Mouse (Mus musculus) olfactory bulb, adult 2 months (tissue): ENCODE results near the gene Lgals1. TPM values are rescaled to one million over a fixed set of nuclear protein-coding genes. Genes with fewer than 3 reads are reported as not detected.

Source experiments
- H3K27ac ChIP-seq: fragments of 200-500 bp; 2 replicates; pipeline ENCODE4 v1.5.1; 2012; ENCODE audit warnings: low read depth, low read length; ENCODE audit not compliant: insufficient read depth
- H3K4me1 ChIP-seq: fragments of 200-500 bp; 2 replicates; pipeline ENCODE4 v1.6.1; 2012; ENCODE audit warnings: low read length; ENCODE audit not compliant: control insufficient read depth, insufficient read depth
- H3K4me3 ChIP-seq: fragments of 200-500 bp; 2 replicates; pipeline ENCODE4 v1.5.1; 2012; ENCODE audit warnings: mild to moderate bottlenecking, low read depth, low read length, moderate library complexity; ENCODE audit not compliant: insufficient read depth
- CTCF ChIP-seq: fragments of 200-500 bp; IDR thresholded peaks from 2 replicates; pipeline ENCODE4 v1.5.1; 2012; ENCODE audit warnings: low read depth, mild to moderate bottlenecking, low read length, moderate library complexity; ENCODE audit not compliant: insufficient read depth
- POLR2A ChIP-seq: fragments of 200-500 bp; IDR thresholded peaks from 2 replicates; pipeline ENCODE4 v1.6.1; 2012; ENCODE audit warnings: mild to moderate bottlenecking, low read depth, low read length, moderate library complexity; ENCODE audit not compliant: insufficient read depth
- WGBS: fragments of 180-500 bp; shearing (Covaris S2); methylation state at CpG from one replicate; pipeline ENCODE4 v1.1.7; 2018; 5-methylcytosine and 5-hydroxymethylcytosine counted together
- polyA plus RNA-seq: library from polyadenylated mRNA; stranded (reverse); fragments of >200 nt; gene quantifications from 2 replicates; pipeline ENCODE4 v1.2.4, GENCODE M21; 2012; ENCODE audit warnings: low replicate concordance; ENCODE audit not compliant: missing spikeins, insufficient read depth, insufficient read length

Gene Lgals1
- polyA plus RNA-seq, 1 experiment: not detected

DNA sequence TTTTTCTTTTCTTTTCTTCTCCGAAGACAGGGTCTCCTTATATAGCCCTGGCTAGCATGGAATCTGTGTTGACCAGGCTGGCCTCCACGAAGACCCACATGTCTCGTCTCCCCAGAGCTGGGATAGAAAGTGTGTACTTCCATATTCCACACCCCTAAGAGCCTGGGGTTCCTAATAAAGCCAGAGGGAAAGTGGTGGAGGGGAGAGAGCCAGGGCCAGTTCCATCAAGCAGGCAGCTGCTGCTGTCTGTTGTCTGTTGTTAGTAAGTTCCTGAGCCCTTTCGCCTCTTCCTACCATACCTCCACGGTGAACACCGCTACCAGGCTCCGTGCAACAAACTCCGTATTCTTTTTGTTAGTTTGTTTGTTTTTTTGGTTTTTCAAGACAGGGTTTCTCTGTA lies 2.0 kb downstream of the Lgals1 start:
- no peak overlapping the region for H3K4me3 ChIP-seq
- H3K4me1 ChIP-seq: peaks cover 33% of the 10 kb centered on the region
- 46% methylated on average over 8 of the region's 8 CpGs for WGBS
- TF ChIP-seq CTCF: no peak
- no peak for TF ChIP-seq POLR2A
- peak overlapping the region; percentile 6; the same call in 1 of the 2 replicates for H3K27ac ChIP-seq

DNA sequence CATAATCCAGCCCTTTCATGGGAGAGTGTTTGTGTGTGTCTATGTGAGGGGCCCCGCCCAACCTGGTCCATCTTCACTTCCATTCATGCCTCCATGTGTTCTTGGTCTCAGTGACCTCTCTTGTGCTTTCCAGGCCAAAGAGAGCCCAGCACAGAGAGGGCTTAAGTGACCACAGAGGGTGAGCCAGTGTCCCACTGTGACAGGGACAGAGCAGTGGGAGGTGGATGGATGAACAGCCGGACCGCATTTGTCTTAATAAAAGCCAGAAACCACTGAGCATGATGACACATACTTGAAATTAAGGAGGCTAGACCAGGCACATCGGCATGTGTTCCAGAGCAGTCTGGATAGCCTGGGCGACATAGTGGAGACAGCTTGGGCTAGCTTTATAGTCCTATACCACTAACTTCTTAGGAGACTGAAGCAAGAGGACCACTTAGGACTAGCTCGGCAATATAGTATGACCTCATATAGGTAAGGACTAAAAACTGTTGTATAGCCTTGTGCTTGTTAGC lies 3.7 kb downstream of the Lgals1 start:
- Histone ChIP-seq H3K4me1 (peaks cover 31% of the 10 kb centered on the region), H3K4me3 (no peak overlapping the region), H3K27ac (no peak overlapping the region)
- WGBS: 91% methylated on average over 6 of the region's 6 CpGs
- TF ChIP-seq CTCF (no peak), POLR2A (no peak)

DNA sequence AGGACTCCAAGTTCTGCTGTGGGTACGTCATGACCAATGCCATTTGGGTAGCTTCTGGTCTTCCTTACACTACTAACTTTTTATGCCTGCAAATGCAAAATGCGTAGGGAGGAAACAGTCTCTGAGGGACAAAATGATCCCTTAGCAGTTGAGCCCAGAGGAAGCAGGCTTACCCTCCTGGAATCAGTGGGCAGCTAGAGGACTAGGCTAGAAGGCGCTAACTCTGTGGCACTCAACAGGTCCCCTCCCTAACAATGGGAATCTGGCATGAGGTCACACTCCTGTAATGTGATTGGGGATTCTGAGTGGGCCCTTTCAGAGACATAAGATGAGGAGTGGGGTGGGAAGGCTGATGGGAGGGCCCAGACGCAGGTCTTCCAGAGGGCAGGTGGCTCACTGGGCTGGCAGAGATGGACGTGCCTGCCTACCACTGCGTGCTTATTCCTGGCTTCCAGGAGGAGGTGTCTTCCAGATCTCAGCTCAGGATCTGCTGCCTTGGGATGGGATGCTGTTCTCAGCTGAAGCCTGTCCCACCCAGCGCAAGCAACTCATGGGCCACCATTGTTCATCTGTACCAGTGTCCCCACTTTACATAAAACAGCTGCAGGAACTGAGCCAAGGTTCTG lies 4.4 kb downstream of the Lgals1 start:
- WGBS: 91% methylated on average over 7 of the region's 7 CpGs
- no peak overlapping the region for H3K27ac ChIP-seq
- H3K4me1 ChIP-seq: peaks cover 25% of the 10 kb centered on the region
- no peak overlapping the region for H3K4me3 ChIP-seq
- no peak for TF ChIP-seq CTCF
- no peak for TF ChIP-seq POLR2A

DNA sequence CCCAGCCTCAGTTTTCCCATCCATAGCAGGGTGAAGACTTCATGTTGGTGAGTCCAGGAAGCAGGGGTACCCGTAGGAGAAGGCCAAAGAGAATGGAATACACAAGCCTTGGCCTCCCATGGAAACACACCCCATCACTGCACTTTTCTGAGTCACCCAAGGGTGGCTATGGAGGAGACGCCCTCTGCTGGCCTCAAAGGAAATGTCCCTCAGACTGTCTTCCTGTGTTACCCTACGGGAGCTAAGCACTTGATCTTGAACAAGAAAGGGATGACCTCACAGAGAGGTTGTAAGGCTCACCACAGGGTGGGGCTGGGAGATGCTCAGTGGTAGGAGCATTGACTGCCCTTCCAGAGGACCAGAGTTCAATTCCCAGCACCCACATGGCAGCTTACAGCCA lies 5.1 kb downstream of the Lgals1 start:
- H3K4me3 ChIP-seq: no peak overlapping the region
- H3K27ac ChIP-seq: no peak overlapping the region
- no peak for TF ChIP-seq CTCF
- TF ChIP-seq POLR2A: no peak
- 17% methylated on average over 3 of the region's 3 CpGs for WGBS
- H3K4me1 ChIP-seq: peaks cover 23% of the 10 kb centered on the region

DNA sequence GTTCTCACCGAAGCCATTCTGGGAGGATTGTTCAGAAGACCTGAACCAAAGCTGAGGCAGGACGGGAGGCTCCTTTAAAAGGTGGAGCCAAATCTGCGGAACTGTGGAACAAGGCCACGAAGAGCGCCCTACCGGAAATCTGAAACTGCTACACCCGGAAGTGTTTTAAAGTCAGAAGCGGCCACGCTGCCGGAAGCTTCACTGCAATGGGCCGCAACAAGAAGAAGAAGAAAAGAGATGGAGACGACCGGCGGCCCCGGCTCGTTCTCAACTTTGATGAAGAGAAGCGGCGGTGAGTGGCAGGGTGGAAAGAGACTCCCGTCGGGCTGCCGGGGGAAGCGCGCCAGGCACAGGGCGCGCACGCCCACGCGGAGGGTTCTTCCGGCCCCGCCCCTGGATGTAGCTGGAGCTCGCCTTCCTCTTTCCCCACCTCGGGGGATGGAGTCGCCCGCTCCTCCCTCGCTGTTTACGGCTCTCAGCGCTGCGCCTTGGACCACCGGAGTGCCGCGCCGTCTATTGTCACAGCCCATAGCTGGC lies 8.3 kb downstream of the Lgals1 start, which contains the start of gene Nol12:
Nol12 (plus strand) TSS at position 150 of the 537 bp plus-strand sequence.
- Histone ChIP-seq H3K27ac (peak within 1 kb of the TSS; percentile 61; the same call in 1 of the 2 replicates), H3K4me3 (peak within 1 kb of the TSS; percentile 65), H3K4me1 (peaks cover 11% of the 10 kb centered on the region)
- TF ChIP-seq CTCF (no peak), POLR2A (peak; percentile 51)
- 0% methylated on average over 42 of the region's 42 CpGs for WGBS

DNA sequence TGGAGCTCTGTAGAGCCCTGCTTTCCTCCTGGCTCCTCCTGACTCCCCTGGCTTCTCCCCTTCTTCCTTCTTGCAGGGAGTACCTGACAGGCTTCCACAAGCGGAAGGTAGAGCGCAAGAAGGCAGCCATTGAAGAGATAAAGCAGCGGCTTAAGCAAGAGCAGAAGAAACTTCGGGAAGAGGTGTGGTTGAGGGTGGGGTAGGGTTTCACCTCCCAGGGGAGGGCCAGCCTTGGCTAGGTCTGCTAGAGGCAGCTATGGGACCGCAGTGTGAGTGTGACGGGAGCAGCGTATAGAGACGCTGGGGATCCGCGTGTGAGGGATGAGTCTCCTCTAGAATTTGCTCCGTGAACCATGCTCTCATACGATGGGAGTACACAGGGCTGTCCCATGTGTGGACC lies 9.9 kb downstream of the Lgals1 start:
- 91% methylated on average over 12 of the region's 12 CpGs for WGBS
- peaks cover 11% of the 10 kb centered on the region for H3K4me1 ChIP-seq
- no peak overlapping the region for H3K27ac ChIP-seq
- TF ChIP-seq POLR2A: no peak
- no peak for TF ChIP-seq CTCF
- H3K4me3 ChIP-seq: no peak overlapping the region

DNA sequence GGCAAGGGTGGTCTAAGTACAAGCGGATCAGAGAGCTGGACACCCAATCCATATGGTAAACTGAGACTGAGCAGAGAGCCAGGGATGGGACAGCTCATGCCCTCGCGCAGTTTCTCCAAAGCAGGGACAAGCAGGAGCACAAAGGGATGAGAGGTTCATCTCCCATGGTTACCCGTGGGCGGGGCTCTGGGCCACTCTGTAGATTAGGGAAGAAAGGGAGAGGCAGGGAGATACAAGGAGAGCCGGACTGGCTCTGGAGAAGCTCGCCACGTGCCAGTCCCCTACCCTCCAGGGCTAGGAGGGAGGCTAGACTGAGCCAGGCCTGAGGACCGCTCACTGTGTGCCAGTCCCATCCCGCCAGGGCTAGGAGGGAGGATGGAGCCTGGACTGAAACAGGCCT lies 10.8 kb downstream of the Lgals1 start:
- WGBS: 81% methylated on average over 10 of the region's 10 CpGs
- H3K4me3 ChIP-seq: no peak overlapping the region
- H3K4me1 ChIP-seq: peaks cover 11% of the 10 kb centered on the region
- TF ChIP-seq POLR2A (no peak), CTCF (no peak)
- H3K27ac ChIP-seq: no peak overlapping the region

DNA sequence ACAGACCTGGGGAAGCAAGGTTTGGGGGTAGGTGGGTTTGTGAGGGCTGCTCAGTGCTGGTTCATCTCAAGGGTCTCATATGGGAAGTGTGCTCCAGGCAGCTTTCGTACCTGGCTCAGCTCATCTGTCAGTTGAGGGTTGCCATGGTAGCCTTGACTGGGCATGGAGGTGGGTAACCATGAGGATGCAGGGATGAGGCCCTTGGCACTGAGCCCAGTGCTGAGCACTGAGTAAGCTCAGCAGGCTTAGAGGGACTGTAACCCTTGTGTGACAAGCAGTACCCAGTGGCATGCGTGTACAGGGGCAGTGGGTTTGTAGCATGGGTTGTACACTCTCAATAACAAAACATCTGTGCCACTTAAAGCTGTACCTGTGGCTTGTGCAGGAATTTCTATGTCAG lies 11.4 kb downstream of the Lgals1 start:
- H3K4me3 ChIP-seq: no peak overlapping the region
- peaks cover 14% of the 10 kb centered on the region for H3K4me1 ChIP-seq
- TF ChIP-seq POLR2A (no peak), CTCF (no peak)
- H3K27ac ChIP-seq: no peak overlapping the region
- WGBS: 56% methylated on average over 2 of the region's 2 CpGs

DNA sequence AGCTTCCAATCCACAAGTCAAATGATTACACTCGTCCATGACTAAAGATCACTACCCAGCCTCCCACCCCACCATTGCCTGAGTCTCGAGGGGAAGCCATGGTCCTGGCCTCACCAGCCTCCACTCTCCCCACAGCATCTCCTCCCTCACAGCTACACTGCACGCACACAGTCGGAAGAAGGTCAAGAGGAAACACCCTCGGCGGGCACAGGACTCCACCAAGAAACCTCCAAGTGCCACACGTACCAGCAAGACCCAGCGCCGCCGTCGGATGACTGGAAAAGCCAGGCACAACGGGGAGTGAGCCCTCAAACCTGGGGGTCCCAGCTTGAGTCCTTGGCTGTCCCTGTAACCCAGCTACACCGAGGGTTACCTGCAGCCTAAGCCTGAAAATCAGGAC lies 13.8 kb downstream of the Lgals1 start:
- no peak overlapping the region for H3K4me3 ChIP-seq
- whole genome bisulfite sequencing: 94% methylated on average over 13 of the region's 13 CpGs
- TF ChIP-seq POLR2A (no peak), CTCF (no peak)
- H3K27ac ChIP-seq: no peak overlapping the region
- peaks cover 14% of the 10 kb centered on the region for H3K4me1 ChIP-seq
